Mouse (Mus musculus): Measurements from ENCODE around the gene Nthl1. TPM values are rescaled to one million over a fixed set of nuclear protein-coding genes. Genes with fewer than 3 reads are reported as not detected.
A peak's percentile ranks its signal among the peaks of the same experiment; 100 is the strongest.

Gene Nthl1
- polyA plus RNA-seq, 1 experiment from 2014 or later: 18.4 TPM

DNA sequence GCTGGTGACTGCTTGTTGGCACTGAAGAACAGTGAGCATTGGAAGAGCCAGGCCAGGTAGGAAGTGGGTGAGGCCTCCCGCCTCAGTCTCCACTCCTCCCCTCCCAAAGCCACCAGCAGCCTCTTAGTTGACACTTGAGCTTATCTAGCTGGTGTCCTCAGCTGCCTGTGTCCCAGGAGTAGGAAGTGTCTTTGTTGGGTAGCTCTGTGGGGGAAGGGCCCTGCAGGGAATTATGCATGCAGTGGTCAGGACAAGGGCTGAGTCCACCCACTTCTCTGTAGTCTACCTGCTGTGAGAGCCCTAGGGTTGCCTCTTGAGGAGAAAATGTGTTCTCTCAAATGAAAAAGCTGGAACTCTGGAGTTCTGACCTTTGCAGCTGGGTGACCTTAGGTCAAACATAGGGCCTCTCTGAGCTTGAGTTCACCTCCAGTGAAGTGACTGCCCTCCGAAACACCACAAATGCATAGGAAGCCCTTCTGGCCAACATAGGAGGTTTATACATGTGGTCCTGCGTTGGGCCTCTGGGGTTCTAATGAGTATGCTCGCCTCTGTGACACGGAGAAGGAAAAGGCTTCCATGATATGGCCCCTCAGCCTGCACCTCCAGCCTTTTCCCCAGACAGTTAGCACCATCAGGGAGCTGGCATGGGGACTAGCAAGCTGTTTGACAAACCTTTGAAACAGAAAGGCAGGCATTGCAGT is 4.5 kb downstream of the Nthl1 start:
- Histone ChIP-seq H3K4me3 (ENCODE audit: low read depth, low read length) (no peak overlapping the region), H3K36me3 (ENCODE audit: control insufficient read depth, insufficient read depth, low read length) (no peaks in the 10 kb centered on the region), H3K27me3 (ENCODE audit: control insufficient read depth, insufficient read depth, low read length) (no peaks in the 10 kb centered on the region), H3K4me2 (no peak overlapping the region), H3K9ac (ENCODE audit: low read length) (no peak overlapping the region), H3K9me3 (ENCODE audit: control insufficient read depth, low read length) (no peaks in the 10 kb centered on the region), H3K27ac (ENCODE audit: low read depth, low read length) (no peak overlapping the region), H3K4me1 (ENCODE audit: control insufficient read depth, insufficient read depth, low read length) (peaks cover 6% of the 10 kb centered on the region)
- no peak for ATAC-seq (ENCODE audit: low FRiP score)
- 57% methylated on average over 5 of the region's 5 CpGs for WGBS
- DNase-seq (ENCODE audit: low spot score, missing footprints): no peak

- DNase-seq (ENCODE audit: low spot score, missing footprints) (no peak), ATAC-seq (ENCODE audit: low FRiP score) (no peak)
- no peak overlapping the region for H3K4me3 ChIP-seq (ENCODE audit: low read depth, low read length)
- WGBS: 94% methylated on average over 4 of the region's 4 CpGs
- H3K9ac ChIP-seq (ENCODE audit: low read length): no peak overlapping the region
- no peak overlapping the region for H3K27ac ChIP-seq (ENCODE audit: low read depth, low read length)
- no peaks in the 10 kb centered on the region for H3K27me3 ChIP-seq (ENCODE audit: control insufficient read depth, insufficient read depth, low read length)
- no peaks in the 10 kb centered on the region for H3K36me3 ChIP-seq (ENCODE audit: control insufficient read depth, insufficient read depth, low read length)
- H3K4me1 ChIP-seq (ENCODE audit: control insufficient read depth, insufficient read depth, low read length): peaks cover 2% of the 10 kb centered on the region; the same call in 1 of the 2 replicates
- H3K4me2 ChIP-seq: no peak overlapping the region
- no peaks in the 10 kb centered on the region for H3K9me3 ChIP-seq (ENCODE audit: control insufficient read depth, low read length)
Measured at GRCm38 (mm10) chr17:24638214-24638613, 5.7 kb downstream of the Nthl1 start.

- no peak for ATAC-seq (ENCODE audit: low FRiP score)
- WGBS: 78% methylated on average over 9 of the region's 9 CpGs
- H3K9me3 ChIP-seq (ENCODE audit: control insufficient read depth, low read length): no peaks in the 10 kb centered on the region
- no peak overlapping the region for H3K9ac ChIP-seq (ENCODE audit: low read length)
- no peak overlapping the region; the same call in 1 of the 2 replicates for H3K27ac ChIP-seq (ENCODE audit: low read depth, low read length)
- H3K36me3 ChIP-seq (ENCODE audit: control insufficient read depth, insufficient read depth, low read length): no peaks in the 10 kb centered on the region
- H3K4me2 ChIP-seq: no peak overlapping the region
- H3K4me1 ChIP-seq (ENCODE audit: control insufficient read depth, insufficient read depth, low read length): no peaks in the 10 kb centered on the region
- H3K27me3 ChIP-seq (ENCODE audit: control insufficient read depth, insufficient read depth, low read length): no peaks in the 10 kb centered on the region
- DNase-seq (ENCODE audit: low spot score, missing footprints): no peak
- no peak overlapping the region for H3K4me3 ChIP-seq (ENCODE audit: low read depth, low read length)
Measured at GRCm38 (mm10) chr17:24638840-24639239, 6.4 kb downstream of the Nthl1 start.

- Histone ChIP-seq H3K27ac (ENCODE audit: low read depth, low read length) (no peak overlapping the region; the same call in 1 of the 2 replicates), H3K36me3 (ENCODE audit: control insufficient read depth, insufficient read depth, low read length) (no peaks in the 10 kb centered on the region), H3K4me1 (ENCODE audit: control insufficient read depth, insufficient read depth, low read length) (no peaks in the 10 kb centered on the region), H3K4me2 (no peak overlapping the region), H3K27me3 (ENCODE audit: control insufficient read depth, insufficient read depth, low read length) (no peaks in the 10 kb centered on the region), H3K4me3 (ENCODE audit: low read depth, low read length) (no peak overlapping the region), H3K9ac (ENCODE audit: low read length) (peak overlapping the region; percentile 5; the same call in 1 of the 2 replicates), H3K9me3 (ENCODE audit: control insufficient read depth, low read length) (no peaks in the 10 kb centered on the region)
- no peak for ATAC-seq (ENCODE audit: low FRiP score)
- WGBS: 69% methylated on average over 5 of the region's 5 CpGs
- DNase-seq (ENCODE audit: low spot score, missing footprints): peak; percentile 84
Measured at GRCm38 (mm10) chr17:24639571-24639988, 7.1 kb downstream of the Nthl1 start.

DNA sequence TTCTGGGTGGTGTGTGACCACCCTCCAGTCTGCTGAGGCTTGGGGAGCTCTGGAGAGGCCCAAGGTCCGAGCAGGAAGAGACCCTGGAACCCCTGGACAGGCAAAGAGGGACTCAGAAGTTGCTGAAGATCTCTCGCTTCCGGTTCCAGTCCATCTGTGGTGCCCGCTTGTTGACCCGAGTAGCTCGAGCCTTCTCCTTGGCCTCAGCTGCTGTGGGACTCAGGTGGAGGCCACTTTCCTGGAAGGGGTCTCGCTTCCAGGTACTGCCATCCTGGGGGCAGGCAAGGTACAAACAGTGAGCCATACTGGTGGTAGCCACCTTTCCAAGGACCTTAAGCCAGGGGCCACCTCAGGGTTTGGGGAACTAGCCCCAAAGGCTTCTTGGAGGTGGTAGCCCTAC is 7.6 kb downstream of the Nthl1 start:
- Histone ChIP-seq H3K4me3 (ENCODE audit: low read depth, low read length) (no peak overlapping the region), H3K9me3 (ENCODE audit: control insufficient read depth, low read length) (no peaks in the 10 kb centered on the region), H3K36me3 (ENCODE audit: control insufficient read depth, insufficient read depth, low read length) (no peaks in the 10 kb centered on the region), H3K27me3 (ENCODE audit: control insufficient read depth, insufficient read depth, low read length) (no peaks in the 10 kb centered on the region), H3K27ac (ENCODE audit: low read depth, low read length) (no peak overlapping the region), H3K4me1 (ENCODE audit: control insufficient read depth, insufficient read depth, low read length) (no peaks in the 10 kb centered on the region), H3K9ac (ENCODE audit: low read length) (no peak overlapping the region), H3K4me2 (no peak overlapping the region)
- no peak for ATAC-seq (ENCODE audit: low FRiP score)
- WGBS: 87% methylated on average over 7 of the region's 7 CpGs
- DNase-seq (ENCODE audit: low spot score, missing footprints): no peak

DNA sequence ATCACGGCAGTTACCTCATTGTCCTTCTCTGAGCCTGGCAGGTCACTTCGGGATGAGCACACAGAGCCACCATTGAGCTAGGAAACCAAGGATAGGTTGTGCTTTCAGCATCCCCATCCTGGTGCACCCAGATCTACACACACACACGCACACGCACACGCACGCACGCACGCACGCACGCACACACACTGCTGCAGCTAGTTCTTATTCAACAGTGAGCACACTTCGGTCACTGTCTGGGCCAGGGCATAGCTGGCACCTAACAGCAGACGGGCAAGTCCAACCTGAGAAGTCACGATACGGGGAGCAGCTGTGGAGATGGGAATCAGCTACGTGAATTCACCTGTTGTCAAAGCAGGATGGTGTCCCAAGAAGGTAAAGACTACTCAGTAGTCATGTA is 8.1 kb downstream of the Nthl1 start:
- DNase-seq (ENCODE audit: low spot score, missing footprints) (no peak), ATAC-seq (ENCODE audit: low FRiP score) (no peak)
- H3K4me2 ChIP-seq: no peak overlapping the region
- H3K4me1 ChIP-seq (ENCODE audit: control insufficient read depth, insufficient read depth, low read length): no peaks in the 10 kb centered on the region
- WGBS: 94% methylated on average over 15 of the region's 15 CpGs
- H3K9ac ChIP-seq (ENCODE audit: low read length): no peak overlapping the region
- no peak overlapping the region for H3K4me3 ChIP-seq (ENCODE audit: low read depth, low read length)
- no peaks in the 10 kb centered on the region for H3K9me3 ChIP-seq (ENCODE audit: control insufficient read depth, low read length)
- no peak overlapping the region for H3K27ac ChIP-seq (ENCODE audit: low read depth, low read length)
- no peaks in the 10 kb centered on the region for H3K36me3 ChIP-seq (ENCODE audit: control insufficient read depth, insufficient read depth, low read length)
- H3K27me3 ChIP-seq (ENCODE audit: control insufficient read depth, insufficient read depth, low read length): no peaks in the 10 kb centered on the region

DNA sequence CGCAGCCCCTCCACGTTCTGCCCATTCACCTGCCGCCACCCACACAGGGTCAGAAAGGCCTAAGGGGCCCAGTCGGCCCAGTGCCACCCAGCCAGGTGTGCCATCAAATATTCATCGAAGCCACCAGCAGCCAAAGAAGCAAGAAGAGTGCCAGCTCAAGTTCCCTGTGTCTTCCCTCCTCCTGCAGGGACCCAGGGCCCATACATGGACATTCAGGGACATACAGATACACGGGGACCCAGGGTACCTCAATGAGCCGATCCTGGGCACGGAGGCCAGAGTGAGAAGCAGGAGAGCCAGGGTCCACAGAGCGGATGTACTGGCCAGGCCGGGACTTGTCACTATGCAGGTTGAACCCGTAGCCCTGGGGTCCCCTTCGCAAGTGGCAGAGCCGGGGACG is 9.5 kb downstream of the Nthl1 start:
- Histone ChIP-seq H3K4me2 (no peak overlapping the region), H3K9ac (ENCODE audit: low read length) (no peak overlapping the region), H3K36me3 (ENCODE audit: control insufficient read depth, insufficient read depth, low read length) (no peaks in the 10 kb centered on the region), H3K27me3 (ENCODE audit: control insufficient read depth, insufficient read depth, low read length) (no peaks in the 10 kb centered on the region), H3K4me3 (ENCODE audit: low read depth, low read length) (no peak overlapping the region), H3K4me1 (ENCODE audit: control insufficient read depth, insufficient read depth, low read length) (no peaks in the 10 kb centered on the region), H3K9me3 (ENCODE audit: control insufficient read depth, low read length) (no peaks in the 10 kb centered on the region), H3K27ac (ENCODE audit: low read depth, low read length) (no peak overlapping the region)
- DNase-seq (ENCODE audit: low spot score, missing footprints) (no peak), ATAC-seq (ENCODE audit: low FRiP score) (no peak)
- WGBS: 92% methylated on average over 14 of the region's 14 CpGs

DNA sequence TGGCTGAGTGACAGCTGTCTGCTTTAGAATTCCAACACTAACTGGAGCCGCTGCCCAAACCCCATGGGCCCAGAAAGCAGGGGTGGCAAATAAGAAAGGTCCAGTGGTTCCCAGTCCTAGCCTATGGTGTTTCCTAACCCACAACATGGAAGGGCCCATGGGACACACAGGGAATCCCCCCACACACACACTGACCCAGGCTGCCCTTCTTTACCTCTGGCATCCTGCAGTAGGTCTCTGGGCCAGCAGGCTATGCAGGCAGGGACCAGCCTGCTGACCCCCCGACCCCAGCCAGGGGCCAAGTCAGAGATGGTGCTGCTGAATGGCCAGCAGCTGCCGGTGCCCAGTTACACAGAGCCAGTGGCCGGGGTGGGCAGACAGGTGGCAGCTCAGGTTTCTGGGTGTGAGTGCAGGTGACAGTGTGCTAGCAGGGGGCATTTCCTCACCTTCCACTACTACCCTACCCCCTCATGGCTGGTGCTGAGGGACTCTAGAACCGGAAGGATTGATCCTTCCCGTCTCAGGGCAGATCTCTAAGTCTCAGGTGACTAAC is 10.4 kb downstream of the Nthl1 start:
- Histone ChIP-seq H3K27me3 (ENCODE audit: control insufficient read depth, insufficient read depth, low read length) (no peaks in the 10 kb centered on the region), H3K4me1 (ENCODE audit: control insufficient read depth, insufficient read depth, low read length) (no peaks in the 10 kb centered on the region), H3K4me2 (no peak overlapping the region), H3K9ac (ENCODE audit: low read length) (no peak overlapping the region), H3K27ac (ENCODE audit: low read depth, low read length) (no peak overlapping the region), H3K9me3 (ENCODE audit: control insufficient read depth, low read length) (no peaks in the 10 kb centered on the region), H3K36me3 (ENCODE audit: control insufficient read depth, insufficient read depth, low read length) (no peaks in the 10 kb centered on the region), H3K4me3 (ENCODE audit: low read depth, low read length) (no peak overlapping the region)
- no peak for DNase-seq (ENCODE audit: low spot score, missing footprints)
- ATAC-seq (ENCODE audit: low FRiP score): no peak
- WGBS: 81% methylated on average over 6 of the region's 6 CpGs

DNA sequence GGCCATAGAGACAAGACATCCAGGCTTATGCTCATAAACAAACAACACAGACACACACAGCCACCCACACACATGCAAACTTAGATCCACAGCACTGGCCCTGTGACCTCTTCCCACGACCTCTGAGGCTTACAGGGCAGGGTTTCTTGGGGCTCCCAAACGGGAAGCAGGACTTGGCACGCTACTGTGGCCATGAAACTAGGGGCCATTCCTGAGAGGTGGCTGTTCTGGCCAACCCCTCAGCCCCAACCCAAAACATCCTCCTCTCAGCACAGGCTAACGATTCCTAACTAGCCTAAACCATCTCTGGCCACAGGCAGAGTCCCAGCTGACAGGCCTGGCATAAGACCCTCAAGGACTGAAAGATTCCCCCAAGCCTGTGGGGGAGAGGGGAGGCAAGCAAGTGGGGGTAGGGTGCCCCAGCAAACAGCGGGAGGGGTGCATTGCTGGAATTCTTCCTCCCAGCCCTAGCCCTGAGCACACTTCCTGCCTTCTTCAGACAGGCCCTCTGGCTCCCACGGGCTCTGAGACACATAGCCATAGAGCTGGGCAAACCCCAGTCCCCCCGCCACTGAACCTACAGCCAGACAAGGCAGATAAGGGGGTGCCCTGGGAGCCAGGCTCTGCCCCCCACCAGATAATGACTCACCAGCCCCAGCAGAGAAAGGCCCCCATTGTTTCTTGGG is 11.7 kb downstream of the Nthl1 start:
- DNase-seq (ENCODE audit: low spot score, missing footprints) (no peak), ATAC-seq (ENCODE audit: low FRiP score) (no peak)
- H3K9me3 ChIP-seq (ENCODE audit: control insufficient read depth, low read length): no peaks in the 10 kb centered on the region
- WGBS: 53% methylated on average over 7 of the region's 7 CpGs
- no peak overlapping the region for H3K4me3 ChIP-seq (ENCODE audit: low read depth, low read length)
- H3K27me3 ChIP-seq (ENCODE audit: control insufficient read depth, insufficient read depth, low read length): peaks cover 2% of the 10 kb centered on the region; the same call in 1 of the 2 replicates
- H3K4me1 ChIP-seq (ENCODE audit: control insufficient read depth, insufficient read depth, low read length): no peaks in the 10 kb centered on the region
- H3K36me3 ChIP-seq (ENCODE audit: control insufficient read depth, insufficient read depth, low read length): no peaks in the 10 kb centered on the region
- H3K9ac ChIP-seq (ENCODE audit: low read length): no peak overlapping the region
- no peak overlapping the region for H3K4me2 ChIP-seq
- no peak overlapping the region for H3K27ac ChIP-seq (ENCODE audit: low read depth, low read length)

Data from midbrain, embryonic 11.5 days (tissue).